Mouse (Mus musculus) liver, embryonic 14.5 days (tissue): Measurements from ENCODE around the gene Lsm2. TPM values are rescaled to one million over a fixed set of nuclear protein-coding genes. Genes with fewer than 3 reads are reported as not detected.

Experiments
- ATAC-seq: fragments of 200-750 bp; cut with Nextera tagmentation; 2 replicates; pipeline ENCODE4 v1.8.0; 2017; ENCODE audit warnings: moderate number of reproducible peaks, mild to moderate bottlenecking, moderate library complexity; ENCODE audit not compliant: insufficient read depth
- DNase-seq, 3 experiments: peaks; one replicate each; pipeline ENCODE4 v3.0.0-alpha.2; 2012 to 2013; ENCODE audit warnings: low read depth in 3 of 3, low spot score in 3 of 3
- H3K27ac ChIP-seq: fragments of 300-500 bp; sonication (generic); 2 replicates; pipeline ENCODE4 v1.5.1; 2014; ENCODE audit warnings: moderate library complexity, mild to moderate bottlenecking, control low read depth, inconsistent platforms
- H3K27me3 ChIP-seq: fragments of 300-500 bp; sonication (generic); 2 replicates; pipeline ENCODE4 v1.6.1; 2014; ENCODE audit warnings: mild to moderate bottlenecking, low read length, moderate library complexity; ENCODE audit not compliant: control insufficient read depth, insufficient read depth
- H3K36me3 ChIP-seq: fragments of 300-500 bp; sonication (generic); replicated peaks from 2 replicates; pipeline ENCODE4 v1.6.1; 2014; ENCODE audit warnings: low read depth; ENCODE audit not compliant: control insufficient read depth, insufficient read depth
- H3K4me1 ChIP-seq, 2 experiments: fragments of 200-500 bp in 1 of 2; fragments of 300-500 bp in 1 of 2; sonication (generic) in 1 of 2; replicated peaks; 2 replicates each; pipeline ENCODE4 v1.6.1; 2012 to 2014; ENCODE audit warnings: antibody characterized with exemption in 1 of 2, inconsistent platforms in 1 of 2, low read length in 1 of 2; ENCODE audit not compliant: control insufficient read depth in 2 of 2, insufficient read depth in 2 of 2
- H3K4me2 ChIP-seq: fragments of 300-500 bp; sonication (generic); 2 replicates; pipeline ENCODE4 v1.6.1; 2014; ENCODE audit warnings: low read depth, mild to moderate bottlenecking, control low read depth, moderate library complexity
- H3K4me3 ChIP-seq, 2 experiments: fragments of 200-500 bp in 1 of 2; fragments of 300-500 bp in 1 of 2; sonication (generic) in 1 of 2; 2 replicates each; pipeline ENCODE4 v1.5.1; 2012 to 2014; ENCODE audit warnings: low read depth in 2 of 2, low read length in 2 of 2, mild to moderate bottlenecking in 2 of 2, control low read depth in 1 of 2, inconsistent platforms in 1 of 2, moderate library complexity in 1 of 2; ENCODE audit not compliant: insufficient read depth in 1 of 2
- H3K9ac ChIP-seq: fragments of 300-500 bp; sonication (generic); replicated peaks from 2 replicates; pipeline ENCODE4 v1.6.1; 2014; ENCODE audit warnings: mild to moderate bottlenecking, control low read depth, moderate library complexity
- H3K9me3 ChIP-seq: fragments of 300-500 bp; sonication (generic); 2 replicates; pipeline ENCODE4 v1.6.1; 2016; ENCODE audit warnings: low read length, mixed read lengths; ENCODE audit not compliant: control insufficient read depth
- CTCF ChIP-seq: IDR thresholded peaks from 2 replicates; pipeline ENCODE4 v1.5.1; 2016; ENCODE audit warnings: antibody characterized with exemption, low read depth, control low read depth
- EP300 ChIP-seq: IDR thresholded peaks from 2 replicates; pipeline ENCODE4 v1.6.1; 2016; ENCODE audit warnings: antibody characterized with exemption, low read depth
- WGBS: fragments of 180-500 bp; shearing (Covaris S2); extraction: QIAGEN DNeasy Blood & Tissue Kit; methylation state at CpG from one replicate; pipeline ENCODE4 v1.1.7; 2014; ENCODE audit not compliant: insufficient replicate concordance; 5-methylcytosine and 5-hydroxymethylcytosine counted together
- polyA plus RNA-seq, 2 experiments: library from polyadenylated mRNA; depleted of rRNA in 1 of 2; stranded (reverse) in 1 of 2; unstranded in 1 of 2; fragments of >200 nt; fragmentation: Nextera tagmentation in 1 of 2; extraction: Ambion mirVana in 1 of 2; gene quantifications; 2 replicates each; pipeline versions ENCODE4 v1.2.1 to v1.2.3; 2012 to 2014

Lsm2 gene
- polyA plus RNA-seq, 2 experiments, result 121 to 122 TPM

DNA sequence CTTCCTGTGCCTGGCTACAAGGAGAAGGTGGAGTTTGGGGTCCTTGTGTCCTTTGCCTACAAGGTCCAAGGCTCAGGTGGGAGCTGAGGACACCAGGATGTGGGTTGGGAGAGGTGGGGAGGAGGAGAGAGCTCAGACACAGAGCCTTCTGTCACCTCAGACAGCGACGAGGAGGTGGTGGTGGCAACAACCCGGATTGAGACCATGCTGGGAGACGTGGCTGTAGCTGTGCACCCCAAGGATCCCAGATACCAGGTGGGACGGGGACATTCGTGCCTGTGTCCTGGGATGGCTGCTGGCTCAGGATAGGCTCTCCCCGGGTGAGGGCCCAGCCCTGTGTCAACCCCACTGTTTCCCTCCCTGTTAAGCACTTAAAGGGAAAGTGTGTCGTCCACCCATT lies 29.8 kb downstream of the Lsm2 start:
- WGBS, result 76% methylated on average over 8 of the region's 8 CpGs
- Histone ChIP-seq H3K27ac (no peak overlapping the region), H3K27me3 (no peaks in the 10 kb centered on the region), H3K9me3 (no peaks in the 10 kb centered on the region), H3K4me1 (no peaks in the 10 kb centered on the region), H3K4me3 (no peak overlapping the region), H3K36me3 (peaks cover 88% of the 10 kb centered on the region), H3K4me2 (no peak overlapping the region), H3K9ac (no peak overlapping the region)
- no peak for TF ChIP-seq CTCF
- TF ChIP-seq EP300, result no peak
- ATAC-seq (no peak), DNase-seq (no peak)

DNA sequence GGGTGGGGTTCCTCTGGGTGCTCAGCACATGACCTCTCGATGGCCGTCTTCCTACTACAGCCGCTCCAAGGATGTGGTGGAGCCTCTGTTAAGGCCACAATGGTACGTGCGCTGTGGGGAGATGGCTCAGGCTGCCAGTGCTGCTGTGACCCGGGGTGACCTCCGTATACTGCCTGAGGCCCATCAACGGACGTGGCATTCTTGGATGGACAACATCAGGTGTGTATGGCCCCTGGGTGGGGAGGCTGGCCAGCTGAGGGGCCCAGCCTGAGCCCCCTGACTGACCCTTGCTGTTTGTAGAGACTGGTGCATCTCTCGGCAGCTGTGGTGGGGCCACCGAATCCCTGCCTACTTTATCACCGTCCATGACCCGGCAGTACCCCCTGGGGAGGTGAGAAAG lies 30.8 kb downstream of the Lsm2 start:
- DNase-seq (no peak), ATAC-seq (no peak)
- 84% methylated on average over 13 of the region's 13 CpGs for WGBS
- Histone ChIP-seq H3K27me3 (no peaks in the 10 kb centered on the region), H3K4me2 (no peak overlapping the region), H3K36me3 (peaks cover 85% of the 10 kb centered on the region), H3K27ac (no peak overlapping the region), H3K4me1 (no peaks in the 10 kb centered on the region), H3K4me3 (no peak overlapping the region), H3K9me3 (no peaks in the 10 kb centered on the region), H3K9ac (no peak overlapping the region)
- TF ChIP-seq CTCF (no peak), EP300 (no peak)

DNA sequence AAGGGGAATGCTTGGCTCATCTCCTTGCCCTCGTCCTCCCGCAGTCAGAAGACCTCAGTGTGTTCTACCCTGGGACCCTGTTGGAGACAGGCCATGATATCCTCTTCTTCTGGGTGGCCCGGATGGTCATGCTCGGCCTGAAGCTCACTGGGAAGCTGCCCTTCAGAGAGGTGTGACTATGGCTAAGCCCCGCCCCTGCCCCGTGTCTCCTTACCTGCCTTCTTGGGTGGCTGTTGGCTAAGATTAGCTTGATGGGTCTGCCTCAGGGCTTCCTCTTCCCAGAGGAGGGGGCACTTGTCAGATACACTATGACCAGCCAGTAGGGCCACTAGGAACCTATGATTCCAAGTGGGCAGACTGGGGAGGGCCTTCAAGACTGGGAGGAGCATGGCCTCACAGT lies 31.6 kb downstream of the Lsm2 start:
- Histone ChIP-seq H3K4me1 (no peaks in the 10 kb centered on the region), H3K27ac (no peak overlapping the region), H3K4me2 (no peak overlapping the region), H3K9ac (no peak overlapping the region), H3K27me3 (no peaks in the 10 kb centered on the region), H3K4me3 (no peak overlapping the region), H3K36me3 (peaks cover 78% of the 10 kb centered on the region), H3K9me3 (no peaks in the 10 kb centered on the region)
- ATAC-seq (no peak), DNase-seq (no peak)
- WGBS, result 74% methylated on average over 6 of the region's 6 CpGs
- no peak for TF ChIP-seq EP300
- TF ChIP-seq CTCF, result no peak

DNA sequence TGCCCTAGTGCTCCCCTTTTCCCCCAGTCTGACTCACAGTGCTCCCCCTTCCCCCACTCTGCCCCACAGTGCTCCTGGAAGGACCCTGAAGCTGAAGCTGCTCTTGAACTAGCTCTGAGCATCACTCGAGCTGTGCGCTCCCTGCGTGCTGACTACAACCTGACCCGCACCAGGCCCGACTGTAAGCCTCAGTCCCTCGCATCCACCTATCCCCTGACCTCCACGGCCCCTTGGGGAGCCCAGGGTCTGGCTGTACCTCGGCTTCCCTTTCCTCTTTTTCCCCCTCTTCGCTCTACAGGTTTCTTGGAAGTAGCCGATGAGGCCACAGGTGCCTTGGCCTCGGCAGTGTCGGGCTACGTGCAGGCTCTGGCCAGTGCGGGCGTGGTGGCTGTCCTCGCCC lies 33.6 kb downstream of the Lsm2 start:
- Histone ChIP-seq H3K9ac (no peak overlapping the region), H3K9me3 (no peaks in the 10 kb centered on the region), H3K27ac (no peak overlapping the region), H3K4me1 (no peaks in the 10 kb centered on the region), H3K4me3 (no peak overlapping the region), H3K36me3 (peaks cover 58% of the 10 kb centered on the region), H3K27me3 (no peaks in the 10 kb centered on the region), H3K4me2 (no peak overlapping the region)
- ATAC-seq, result no peak
- WGBS, result 89% methylated on average over 16 of the region's 16 CpGs
- DNase-seq, result no peak
- no peak for TF ChIP-seq CTCF
- no peak for TF ChIP-seq EP300

DNA sequence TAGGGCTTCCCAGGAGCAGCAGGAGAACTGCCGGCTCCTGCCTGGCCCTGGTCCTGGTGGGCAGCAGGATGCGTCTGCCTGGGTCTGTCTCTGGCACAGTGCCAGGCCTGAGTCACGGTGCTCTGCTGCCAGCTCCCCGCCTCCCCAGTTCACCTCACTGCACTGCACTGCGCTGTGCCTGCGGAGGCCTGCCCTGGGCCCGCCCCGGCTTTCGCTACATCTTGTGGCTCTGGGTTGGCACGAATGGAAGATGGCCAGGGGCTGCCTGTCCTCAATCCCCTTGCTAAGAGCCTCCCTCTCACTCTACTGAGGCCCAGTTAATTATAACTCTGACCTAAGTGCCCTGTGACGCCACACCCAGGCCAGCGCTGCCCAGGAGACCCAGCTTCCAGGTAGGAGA lies 34.7 kb downstream of the Lsm2 start, which contains the start of gene Vwa7:
Gene Vwa7 (plus strand): TSS at position 204 of the 400 bp plus-strand sequence.
- H3K9me3 ChIP-seq, result no peaks in the 10 kb centered on the region
- ATAC-seq (no peak), DNase-seq (no peak)
- H3K4me3 ChIP-seq, result no peak within 1 kb of the TSS
- 83% methylated on average over 12 of the region's 12 CpGs for WGBS
- TF ChIP-seq EP300 (no peak), CTCF (no peak)
- H3K27me3 ChIP-seq, result no peaks in the 10 kb centered on the region
- H3K4me1 ChIP-seq, result peaks cover 2% of the 10 kb centered on the region in 2 experiments
- no peak within 1 kb of the TSS for H3K27ac ChIP-seq
- no peak within 1 kb of the TSS for H3K9ac ChIP-seq
- no peak within 1 kb of the TSS for H3K4me2 ChIP-seq
- H3K36me3 ChIP-seq, result peaks cover 47% of the 10 kb centered on the region
